Mouse (Mus musculus): ENCODE data around the gene Galntl6. TPM values are rescaled to one million over a fixed set of nuclear protein-coding genes. Genes with fewer than 3 reads are reported as not detected.

Galntl6 gene
- polyA plus RNA-seq, 1 experiment from 2014 or later: 17.5 TPM

- Histone ChIP-seq H3K27ac (replicated peaks) (no peak overlapping the region), H3K9ac (no peak overlapping the region), H3K9me3 (no peaks in the 10 kb centered on the region), H3K36me3 (no peaks in the 10 kb centered on the region), H3K4me3 (no peak overlapping the region), H3K4me1 (replicated peaks) (no peaks in the 10 kb centered on the region), H3K4me2 (no peak overlapping the region), H3K27me3 (no peaks in the 10 kb centered on the region)
- WGBS: 23% methylated on average over 2 of the region's 2 CpGs
- ATAC-seq (ENCODE audit: low FRiP score, low read depth): no peak
These were observed 678.2 kb downstream of the Galntl6 start for GRCm38 (mm10) chr8:58234220-58234619.

- WGBS: 90% methylated on average over 1 of the region's 1 CpGs
- no peak for ATAC-seq (ENCODE audit: low FRiP score, low read depth)
- H3K9me3 ChIP-seq: no peaks in the 10 kb centered on the region
These were observed 683.7 kb downstream of the Galntl6 start for GRCm38 (mm10) chr8:58228725-58229124.

GRCm38 (mm10) chr8:58217885-58218284, 694.6 kb downstream of the Galntl6 start:
- peak; percentile 51 for ATAC-seq (ENCODE audit: low FRiP score, low read depth)
- Histone ChIP-seq H3K9ac (no peak overlapping the region), H3K27me3 (no peaks in the 10 kb centered on the region), H3K4me1 (replicated peaks) (no peaks in the 10 kb centered on the region), H3K4me2 (no peak overlapping the region; the same call in 1 of the 2 replicates), H3K36me3 (no peaks in the 10 kb centered on the region), H3K4me3 (no peak overlapping the region), H3K27ac (replicated peaks) (no peak overlapping the region), H3K9me3 (no peaks in the 10 kb centered on the region)
- 66% methylated on average over 8 of the region's 8 CpGs for WGBS

More at GRCm38 (mm10) chr8:58228725-58229124, 683.7 kb downstream of the Galntl6 start:
- H3K9ac ChIP-seq: no peak overlapping the region
- no peaks in the 10 kb centered on the region for H3K36me3 ChIP-seq
- H3K4me1 ChIP-seq (replicated peaks): no peaks in the 10 kb centered on the region
- H3K27ac ChIP-seq (replicated peaks): no peak overlapping the region
- no peaks in the 10 kb centered on the region for H3K27me3 ChIP-seq
- no peak overlapping the region for H3K4me2 ChIP-seq
- no peak overlapping the region for H3K4me3 ChIP-seq

- no peak overlapping the region for H3K4me3 ChIP-seq
- ATAC-seq (ENCODE audit: low FRiP score, low read depth): no peak
- H3K27me3 ChIP-seq: no peaks in the 10 kb centered on the region
- no peaks in the 10 kb centered on the region for H3K36me3 ChIP-seq
- H3K4me2 ChIP-seq: no peak overlapping the region
- no peak overlapping the region for H3K9ac ChIP-seq
- H3K9me3 ChIP-seq: no peaks in the 10 kb centered on the region
- H3K4me1 ChIP-seq (replicated peaks): no peaks in the 10 kb centered on the region
- no peak overlapping the region for H3K27ac ChIP-seq (replicated peaks)
- 96% methylated on average over 1 of the region's 1 CpGs for WGBS
These were observed 722.7 kb downstream of the Galntl6 start for GRCm38 (mm10) chr8:58189694-58190093.

- Histone ChIP-seq H3K4me1 (replicated peaks) (no peaks in the 10 kb centered on the region), H3K27me3 (no peaks in the 10 kb centered on the region), H3K4me3 (no peak overlapping the region), H3K9ac (no peak overlapping the region), H3K36me3 (no peaks in the 10 kb centered on the region), H3K4me2 (no peak overlapping the region), H3K27ac (replicated peaks) (no peak overlapping the region), H3K9me3 (no peaks in the 10 kb centered on the region)
- no peak for ATAC-seq (ENCODE audit: low FRiP score, low read depth)
- 13% methylated on average over 1 of the region's 1 CpGs for WGBS
These were observed 765.5 kb downstream of the Galntl6 start for GRCm38 (mm10) chr8:58146961-58147360.

GRCm38 (mm10) chr8:58086733-58087132, 825.7 kb downstream of the Galntl6 start:
- Histone ChIP-seq H3K9ac (no peak overlapping the region), H3K4me1 (replicated peaks) (no peaks in the 10 kb centered on the region), H3K4me2 (no peak overlapping the region), H3K9me3 (no peaks in the 10 kb centered on the region), H3K4me3 (no peak overlapping the region), H3K27me3 (no peaks in the 10 kb centered on the region), H3K36me3 (no peaks in the 10 kb centered on the region), H3K27ac (replicated peaks) (no peak overlapping the region)
- 67% methylated on average over 4 of the region's 4 CpGs for WGBS
- ATAC-seq (ENCODE audit: low FRiP score, low read depth): no peak

GRCm38 (mm10) chr8:58084931-58085330, 827.5 kb downstream of the Galntl6 start:
- H3K27me3 ChIP-seq: no peaks in the 10 kb centered on the region
- ATAC-seq (ENCODE audit: low FRiP score, low read depth): no peak
- no peaks in the 10 kb centered on the region for H3K9me3 ChIP-seq
- no peaks in the 10 kb centered on the region for H3K4me1 ChIP-seq (replicated peaks)
- H3K4me3 ChIP-seq: no peak overlapping the region
- no peak overlapping the region for H3K9ac ChIP-seq
- H3K27ac ChIP-seq (replicated peaks): no peak overlapping the region
- H3K36me3 ChIP-seq: no peaks in the 10 kb centered on the region
- WGBS: 88% methylated on average over 6 of the region's 6 CpGs
- H3K4me2 ChIP-seq: no peak overlapping the region

GRCm38 (mm10) chr8:58081715-58082114, 830.7 kb downstream of the Galntl6 start:
- no peaks in the 10 kb centered on the region for H3K36me3 ChIP-seq
- no peak overlapping the region for H3K9ac ChIP-seq
- 79% methylated on average over 5 of the region's 5 CpGs for WGBS
- no peak overlapping the region for H3K27ac ChIP-seq (replicated peaks)
- no peak overlapping the region for H3K4me2 ChIP-seq
- no peaks in the 10 kb centered on the region for H3K9me3 ChIP-seq
- no peaks in the 10 kb centered on the region for H3K27me3 ChIP-seq
- ATAC-seq (ENCODE audit: low FRiP score, low read depth): no peak
- H3K4me3 ChIP-seq: no peak overlapping the region
- H3K4me1 ChIP-seq (replicated peaks): no peaks in the 10 kb centered on the region

- ATAC-seq (ENCODE audit: low FRiP score, low read depth): no peak
- 73% methylated on average over 4 of the region's 4 CpGs for WGBS
- no peaks in the 10 kb centered on the region for H3K9me3 ChIP-seq
- H3K4me2 ChIP-seq: no peak overlapping the region
- H3K27ac ChIP-seq (replicated peaks): no peak overlapping the region
- no peaks in the 10 kb centered on the region for H3K27me3 ChIP-seq
- H3K4me1 ChIP-seq (replicated peaks): no peaks in the 10 kb centered on the region
- no peak overlapping the region for H3K4me3 ChIP-seq
- no peaks in the 10 kb centered on the region for H3K36me3 ChIP-seq
- no peak overlapping the region for H3K9ac ChIP-seq
These were observed 837.8 kb downstream of the Galntl6 start for GRCm38 (mm10) chr8:58074611-58075010.

GRCm38 (mm10) chr8:58073733-58074132, 838.7 kb downstream of the Galntl6 start:
- Histone ChIP-seq H3K9ac (no peak overlapping the region), H3K4me3 (no peak overlapping the region), H3K4me2 (no peak overlapping the region), H3K4me1 (replicated peaks) (no peaks in the 10 kb centered on the region), H3K36me3 (no peaks in the 10 kb centered on the region), H3K9me3 (no peaks in the 10 kb centered on the region), H3K27ac (replicated peaks) (no peak overlapping the region), H3K27me3 (no peaks in the 10 kb centered on the region)
- ATAC-seq (ENCODE audit: low FRiP score, low read depth): no peak
- 100% methylated on average over 1 of the region's 1 CpGs for WGBS

- no peak for ATAC-seq (ENCODE audit: low FRiP score, low read depth)
- no peak overlapping the region for H3K4me2 ChIP-seq
- no peak overlapping the region for H3K4me3 ChIP-seq
- H3K9me3 ChIP-seq: no peaks in the 10 kb centered on the region
- no peaks in the 10 kb centered on the region for H3K36me3 ChIP-seq
- no peaks in the 10 kb centered on the region for H3K27me3 ChIP-seq
- H3K27ac ChIP-seq (replicated peaks): no peak overlapping the region
- 65% methylated on average over 3 of the region's 3 CpGs for WGBS
- no peak overlapping the region for H3K9ac ChIP-seq
- no peaks in the 10 kb centered on the region for H3K4me1 ChIP-seq (replicated peaks)
These were observed 880.2 kb downstream of the Galntl6 start for GRCm38 (mm10) chr8:58032271-58032670.

GRCm38 (mm10) chr8:58025558-58025957, 886.9 kb downstream of the Galntl6 start:
- H3K4me3 ChIP-seq: no peak overlapping the region
- no peaks in the 10 kb centered on the region for H3K27me3 ChIP-seq
- H3K36me3 ChIP-seq: no peaks in the 10 kb centered on the region
- no peak overlapping the region for H3K9ac ChIP-seq
- ATAC-seq (ENCODE audit: low FRiP score, low read depth): no peak
- WGBS: 91% methylated on average over 4 of the region's 4 CpGs
- H3K4me2 ChIP-seq: no peak overlapping the region
- no peak overlapping the region for H3K27ac ChIP-seq (replicated peaks)
- H3K9me3 ChIP-seq: no peaks in the 10 kb centered on the region
- H3K4me1 ChIP-seq (replicated peaks): no peaks in the 10 kb centered on the region

GRCm38 (mm10) chr8:58025094-58025493, 887.3 kb downstream of the Galntl6 start:
- ATAC-seq (ENCODE audit: low FRiP score, low read depth): no peak
- Histone ChIP-seq H3K4me1 (replicated peaks) (no peaks in the 10 kb centered on the region), H3K9ac (no peak overlapping the region), H3K4me3 (no peak overlapping the region), H3K27me3 (no peaks in the 10 kb centered on the region), H3K27ac (replicated peaks) (no peak overlapping the region), H3K36me3 (no peaks in the 10 kb centered on the region), H3K4me2 (no peak overlapping the region), H3K9me3 (no peaks in the 10 kb centered on the region)
- WGBS: 93% methylated on average over 1 of the region's 1 CpGs
